Mouse (Mus musculus): ENCODE data around the gene Serinc1. TPM values are rescaled to one million over a fixed set of nuclear protein-coding genes. Genes with fewer than 3 reads are reported as not detected.
A peak's percentile ranks its signal among the peaks of the same experiment; 100 is the strongest.

Serinc1 gene
- total and polyA plus RNA-seq, 3 experiments, result 38.3 to 42.8 TPM; not detected in 1

GRCm38 (mm10) chr10:57488591-57488990 is 43.7 kb downstream of the Serinc1 start:
- no peaks in the 10 kb centered on the region for H3K9me3 ChIP-seq (replicated peaks; ENCODE audit: insufficient read depth, low read length)
- H3K36me3 ChIP-seq (ENCODE audit: control insufficient read depth in 1 of 2, insufficient read depth in 2 of 2, low read length in 2 of 2), result peaks cover 0 to 10% of the 10 kb centered on the region in 2 experiments; a peak in 2 of 4 replicates
- no peak overlapping the region for H3K9ac ChIP-seq (ENCODE audit: control insufficient read depth, low read depth, low read length, poor library complexity, severe bottlenecking)
- peaks cover 5% of the 10 kb centered on the region for H3K79me2 ChIP-seq (ENCODE audit: control insufficient read depth, insufficient read depth, low read length, poor library complexity)
- DNase-seq (ENCODE audit: low read depth, low spot score), result peak; percentile 14
- H3K27me3 ChIP-seq (ENCODE audit: control insufficient read depth in 1 of 2, insufficient read depth in 2 of 2, low read length in 2 of 2), result no peaks in the 10 kb centered on the region; a peak in 1 of 4 replicates
- H3K4me1 ChIP-seq (ENCODE audit: control insufficient read depth in 1 of 2, insufficient read depth in 2 of 2, low read length in 2 of 2), result peaks cover 0 to 3% of the 10 kb centered on the region in 2 experiments; a peak in 2 of 4 replicates
- H3K27ac ChIP-seq (ENCODE audit: control insufficient read depth, low read depth, low read length), result no peak overlapping the region
- no peak for TF ChIP-seq ZKSCAN1 (IDR thresholded peaks at IDR 0.05; ENCODE audit: low read depth, low read length)
- TF ChIP-seq NELFE (IDR thresholded peaks at IDR 0.05; ENCODE audit: low read depth, low read length), result no peak
- no peak for TF ChIP-seq GATA1 (IDR thresholded peaks at IDR 0.05; ENCODE audit: low read depth, low read length)
- H3K4me3 ChIP-seq (ENCODE audit: control insufficient read depth in 1 of 2, insufficient read depth in 1 of 2, low read depth in 2 of 2, low read length in 2 of 2), result no peak overlapping the region

- peaks cover 0 to 10% of the 10 kb centered on the region in 2 experiments; a peak in 2 of 4 replicates for H3K36me3 ChIP-seq (ENCODE audit: control insufficient read depth in 1 of 2, insufficient read depth in 2 of 2, low read length in 2 of 2)
- 0 out of 2 replicates have a peak, but pooled peaks have one; percentile 7 for TF ChIP-seq MXI1 (IDR thresholded peaks at IDR 0.05; ENCODE audit: low read depth, low read length)
- TF ChIP-seq KAT2A (conservative IDR thresholded peaks at IDR 0.05; ENCODE audit: low read depth, low read length), result no peak
- H3K9ac ChIP-seq (ENCODE audit: control insufficient read depth, low read depth, low read length, poor library complexity, severe bottlenecking), result peak overlapping the region; percentile 84
- no peak overlapping the region for H3K27ac ChIP-seq (ENCODE audit: control insufficient read depth, low read depth, low read length)
- DNase-seq (ENCODE audit: low read depth, low spot score), result peak; percentile 34
- H3K27me3 ChIP-seq (ENCODE audit: control insufficient read depth in 1 of 2, insufficient read depth in 2 of 2, low read length in 2 of 2), result no peaks in the 10 kb centered on the region; a peak in 1 of 4 replicates
- H3K79me2 ChIP-seq (ENCODE audit: control insufficient read depth, insufficient read depth, low read length, poor library complexity), result peaks cover 5% of the 10 kb centered on the region
- no peaks in the 10 kb centered on the region for H3K9me3 ChIP-seq (replicated peaks; ENCODE audit: insufficient read depth, low read length)
- peaks cover 0 to 3% of the 10 kb centered on the region in 2 experiments; a peak in 2 of 4 replicates for H3K4me1 ChIP-seq (ENCODE audit: control insufficient read depth in 1 of 2, insufficient read depth in 2 of 2, low read length in 2 of 2)
- peak overlapping the region; percentile 89 to 91 for H3K4me3 ChIP-seq (ENCODE audit: control insufficient read depth in 1 of 2, insufficient read depth in 1 of 2, low read depth in 2 of 2, low read length in 2 of 2)
Measured at GRCm38 (mm10) chr10:57487201-57487600, 45.1 kb downstream of the Serinc1 start.

GRCm38 (mm10) chr10:57486542-57487071 is 45.7 kb downstream of the Serinc1 start:
- H3K9me3 ChIP-seq (replicated peaks; ENCODE audit: insufficient read depth, low read length), result no peaks in the 10 kb centered on the region
- peak overlapping the region; percentile 84 for H3K9ac ChIP-seq (ENCODE audit: control insufficient read depth, low read depth, low read length, poor library complexity, severe bottlenecking)
- peak; percentile 52 for DNase-seq (ENCODE audit: low read depth, low spot score)
- TF ChIP-seq CHD1 (IDR thresholded peaks at IDR 0.05; ENCODE audit: low read depth, low read length), result no peak
- no peak for TF ChIP-seq JUND (IDR thresholded peaks at IDR 0.05; ENCODE audit: low read depth, low read length)
- 0 out of 2 replicates have a peak, but pooled peaks have one; percentile 19 for TF ChIP-seq SIN3A (IDR thresholded peaks at IDR 0.05; ENCODE audit: low read length)
- TF ChIP-seq RCOR1 (IDR thresholded peaks at IDR 0.05; ENCODE audit: low read depth, low read length), result 0 out of 2 replicates have a peak, but pooled peaks have one; percentile 18
- 0 out of 2 replicates have a peak, but pooled peaks have one; percentile 31 for TF ChIP-seq MXI1 (IDR thresholded peaks at IDR 0.05; ENCODE audit: low read depth, low read length)
- peak overlapping the region; percentile 31; the same call in 1 of the 2 replicates for H3K27ac ChIP-seq (ENCODE audit: control insufficient read depth, low read depth, low read length)
- peaks cover 5% of the 10 kb centered on the region for H3K79me2 ChIP-seq (ENCODE audit: control insufficient read depth, insufficient read depth, low read length, poor library complexity)
- peak overlapping the region; percentile 89 to 91 for H3K4me3 ChIP-seq (ENCODE audit: control insufficient read depth in 1 of 2, insufficient read depth in 1 of 2, low read depth in 2 of 2, low read length in 2 of 2)
- peaks cover 0 to 10% of the 10 kb centered on the region in 2 experiments; a peak in 2 of 4 replicates for H3K36me3 ChIP-seq (ENCODE audit: control insufficient read depth in 1 of 2, insufficient read depth in 2 of 2, low read length in 2 of 2)
- no peaks in the 10 kb centered on the region; a peak in 1 of 4 replicates for H3K27me3 ChIP-seq (ENCODE audit: control insufficient read depth in 1 of 2, insufficient read depth in 2 of 2, low read length in 2 of 2)
- H3K4me1 ChIP-seq (ENCODE audit: control insufficient read depth in 1 of 2, insufficient read depth in 2 of 2, low read length in 2 of 2), result peaks cover 0 to 3% of the 10 kb centered on the region in 2 experiments; a peak in 1 of 4 replicates
